Mouse (Mus musculus): ENCODE results near the gene Slc6a12. TPM values are rescaled to one million over a fixed set of nuclear protein-coding genes. Genes with fewer than 3 reads are reported as not detected.

Gene Slc6a12
- polyA plus RNA-seq (2012; rRNA removed) = 10.1 and 10.9 TPM in 2 replicates

GRCm38 (mm10) chr6:121343026-121343770 is at the start of gene Slc6a12:
Gene Slc6a12, plus strand, starts transcription at chr6:121343076.

GRCm38 (mm10) chr6:121299954-121300353 is 42.9 kb upstream of the Slc6a12 start, which contains the start of gene Slc6a13:
Gene Slc6a13, plus strand, starts transcription at chr6:121300227.

Other genes starting within 250 kb of the Slc6a12 start
- 3.9 and 5.3 TPM in 2 replicates for gene Mical3, start 212.1 kb upstream of the Slc6a12 start, polyA plus RNA-seq (2012; rRNA removed)
- 8.3 and 12.4 TPM in 2 replicates for gene Pex26, start 159.4 kb upstream of the Slc6a12 start, polyA plus RNA-seq (2012; rRNA removed)
- 1.3 and 1.7 TPM in 2 replicates for gene Tuba8, start 132.4 kb upstream of the Slc6a12 start, polyA plus RNA-seq (2012; rRNA removed)
- 24.0 and 29.4 TPM in 2 replicates for gene Usp18, start 97.2 kb upstream of the Slc6a12 start, polyA plus RNA-seq (2012; rRNA removed)
- 45.2 and 50.8 TPM in 2 replicates for gene Slc6a13, start 42.8 kb upstream of the Slc6a12 start, polyA plus RNA-seq (2012; rRNA removed)
- gene Iqsec3, start 130.6 kb downstream of the Slc6a12 start, polyA plus RNA-seq (2012; rRNA removed) = not detected in 2 replicates

Measured in liver, embryonic 18 days (tissue).